Mouse (Mus musculus) urinary bladder, adult 2 months (tissue): ENCODE measurements around the gene Cd248. TPM values are rescaled to one million over a fixed set of nuclear protein-coding genes. Genes with fewer than 3 reads are reported as not detected.

Source experiments
- DNase-seq: peaks from one replicate; pipeline ENCODE4 v3.0.0; 2022; ENCODE audit warnings: low spot score
- polyA plus RNA-seq: library from polyadenylated mRNA; depleted of rRNA; stranded (reverse); fragments of >200 nt; gene quantifications from 2 replicates; pipeline ENCODE4 v1.2.3, GENCODE M21; 2012; rRNA removed

Gene Cd248
- polyA plus RNA-seq, 1 experiment, result 77.2 TPM

GRCm38 (mm10) chr19:5106731-5107191, 38.9 kb downstream of the Cd248 start, which contains the start of gene Rab1b:
Rab1b (minus strand) TSS chr19:5107072.
- DNase-seq, result peak; percentile 95

- DNase-seq, result no peak
Observed at GRCm38 (mm10) chr19:5107556-5108270, 39.8 kb downstream of the Cd248 start.

GRCm38 (mm10) chr19:5108271-5108575, 40.3 kb downstream of the Cd248 start:
- no peak for DNase-seq

- DNase-seq, result no peak
Observed at GRCm38 (mm10) chr19:5108702-5109101, 40.8 kb downstream of the Cd248 start.

GRCm38 (mm10) chr19:5109659-5110453, 42.0 kb downstream of the Cd248 start:
- DNase-seq, result no peak

- no peak for DNase-seq
Observed at GRCm38 (mm10) chr19:5113783-5114182, 45.9 kb downstream of the Cd248 start.

GRCm38 (mm10) chr19:5117494-5118383, 49.9 kb downstream of the Cd248 start:
- DNase-seq, result peak; percentile 82

GRCm38 (mm10) chr19:5118384-5118698, 50.5 kb downstream of the Cd248 start, which contains the start of gene Klc2:
Klc2 (minus strand) TSS chr19:5118560.
- DNase-seq, result no peak

Other genes with a start within 250 kb of the Cd248 start
- 64.5 and 75.5 TPM in 2 replicates for gene Ccs, start 228.7 kb upstream of the Cd248 start, polyA plus RNA-seq
- gene Ccdc87, start 228.7 kb upstream of the Cd248 start, polyA plus RNA-seq, result 0.07 and 0.09 TPM in 2 replicates
- 78.4 and 82.7 TPM in 2 replicates for gene Ctsf, start 212.9 kb upstream of the Cd248 start, polyA plus RNA-seq
- gene Actn3, start 190.2 kb upstream of the Cd248 start, polyA plus RNA-seq, result 1.3 and 2.5 TPM in 2 replicates
- gene Zdhhc24, start 189.4 kb upstream of the Cd248 start, polyA plus RNA-seq, result 15.1 and 22.3 TPM in 2 replicates
- 4.2 and 4.6 TPM in 2 replicates for gene Bbs1, start 161.4 kb upstream of the Cd248 start, polyA plus RNA-seq
- gene Dpp3, start 139.8 kb upstream of the Cd248 start, polyA plus RNA-seq, result 53.2 and 53.8 TPM in 2 replicates
- gene Peli3, start 125.0 kb upstream of the Cd248 start, polyA plus RNA-seq, result 3.8 and 5.5 TPM in 2 replicates
- gene Mrpl11, start 105.9 kb upstream of the Cd248 start, polyA plus RNA-seq, result 48.5 and 57.5 TPM in 2 replicates
- gene Npas4, start 77.8 kb upstream of the Cd248 start, polyA plus RNA-seq, result 5.7 and 7.4 TPM in 2 replicates
- gene Slc29a2, start 44.2 kb upstream of the Cd248 start, polyA plus RNA-seq, result 4.6 and 5.9 TPM in 2 replicates
- 30.4 and 33.5 TPM in 2 replicates for gene B4gat1, start 29.3 kb upstream of the Cd248 start, polyA plus RNA-seq
- 1.9 and 2.3 TPM in 2 replicates for gene AC124502.3, start 29.2 kb upstream of the Cd248 start, polyA plus RNA-seq
- gene Brms1, start 26.7 kb upstream of the Cd248 start, polyA plus RNA-seq, result 30.8 and 31.1 TPM in 2 replicates
- gene Rin1, start 17.6 kb upstream of the Cd248 start, polyA plus RNA-seq, result 18.4 and 24.8 TPM in 2 replicates
- 2.8 and 3.9 TPM in 2 replicates for gene Tmem151a, start 17.5 kb downstream of the Cd248 start, polyA plus RNA-seq
- 122 and 131 TPM in 2 replicates for gene Yif1a, start 20.5 kb downstream of the Cd248 start, polyA plus RNA-seq
- gene Cnih2, start 30.4 kb downstream of the Cd248 start, polyA plus RNA-seq, result 1.5 TPM in 2 replicates
- gene Rab1b, start 39.0 kb downstream of the Cd248 start, polyA plus RNA-seq, result 148 and 154 TPM in 2 replicates
- 28.0 and 30.5 TPM in 2 replicates for gene Klc2, start 50.5 kb downstream of the Cd248 start, polyA plus RNA-seq
- 16.3 and 22.6 TPM in 2 replicates for gene Pacs1, start 205.0 kb downstream of the Cd248 start, polyA plus RNA-seq
- gene Sf3b2, start 227.4 kb downstream of the Cd248 start, polyA plus RNA-seq, result 97.3 and 108 TPM in 2 replicates
- 0.03 and 0.04 TPM in 2 replicates for gene Gal3st3, start 230.3 kb downstream of the Cd248 start, polyA plus RNA-seq